In the genomic region with DNA sequence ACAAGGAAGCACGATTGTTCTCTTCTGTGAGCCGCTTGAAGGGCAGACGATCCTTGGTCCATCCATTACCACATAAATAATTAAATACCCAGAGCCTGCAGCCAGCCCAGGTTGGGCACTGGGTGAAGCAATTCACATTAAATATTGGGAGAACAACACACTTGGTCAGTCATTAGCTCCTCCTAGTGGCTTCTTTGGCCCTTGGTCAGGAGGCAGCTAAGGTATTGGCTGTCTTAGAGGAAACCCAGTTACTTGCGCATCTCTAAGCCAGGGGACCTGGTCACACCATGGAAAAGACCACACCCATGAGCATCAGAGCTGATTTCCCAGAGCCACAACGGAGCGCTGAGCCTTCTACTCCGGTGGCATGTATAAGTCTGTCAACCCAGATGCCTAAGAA, we compare ENCODE assay signal across 9 mouse cellular contexts.
DNase-seq lines count a peak whose midpoint lies in the region; ATAC-seq and TF ChIP-seq lines count a peak whose summit lies in the region.
"Had no signal": no experiment of that assay in that cellular context is flagged by ENCODE, and none has a peak within 500 bp of the region (broad histone marks: within the 10 kb centered on the region; RNA-seq: fewer than 3 reads in every experiment).

No protein-coding gene starts in this region.

- no peak for TF ChIP-seq POLR2A in small intestine, adult 2 months (IDR thresholded peaks at IDR 0.05; ENCODE audit: low read depth, low read length)

- no peak overlapping the region for H3K9ac ChIP-seq in heart, embryonic 12.5 days

- H3K9me3 ChIP-seq in heart, embryonic 12.5 days (replicated peaks): no peaks in the 10 kb centered on the region
- no peaks in the 10 kb centered on the region for H3K9me3 ChIP-seq in limb, embryonic 10.5 days (replicated peaks)
- H3K9me3 ChIP-seq: heart, embryonic 13.5 days had no signal

- H3K4me3 ChIP-seq in layer of hippocampus, adult 2 months: no peak overlapping the region
- no peak overlapping the region for H3K4me3 ChIP-seq in heart, embryonic 12.5 days
- H3K4me3 ChIP-seq in limb, embryonic 10.5 days: no peak overlapping the region
- no peak overlapping the region for H3K4me3 ChIP-seq in small intestine, adult 2 months (ENCODE audit: low read depth, low read length)
- H3K4me3 ChIP-seq: heart, embryonic 13.5 days had no signal

- no peak overlapping the region for H3K4me2 ChIP-seq in heart, embryonic 12.5 days

- no peaks in the 10 kb centered on the region for H3K27me3 ChIP-seq in heart, embryonic 12.5 days (replicated peaks)
- H3K27me3 ChIP-seq in limb, embryonic 10.5 days (ENCODE audit: low read depth, poor library complexity, severe bottlenecking): 0 out of 2 replicates have a peak, but pooled peaks cover 4% of the 10 kb centered on the region
- no peaks in the 10 kb centered on the region for H3K27me3 ChIP-seq in small intestine, adult 2 months (ENCODE audit: control insufficient read depth, insufficient read depth, low read length)

- TF ChIP-seq CTCF in layer of hippocampus, adult 2 months (conservative IDR thresholded peaks at IDR 0.05): peak; percentile 65
- peak; percentile 40; the same call in 1 of the 2 replicates for TF ChIP-seq CTCF in small intestine, adult 2 months (IDR thresholded peaks at IDR 0.05; ENCODE audit: extremely low read depth, insufficient read length, insufficient replicate concordance, low read depth, low read length)

- no peak for DNase-seq in layer of hippocampus, adult 2 months (ENCODE audit: low spot score in 2 of 2)
- no peak for DNase-seq in layer of hippocampus, adult 11-12 months (ENCODE audit: low spot score)
- peak; percentile 57 for DNase-seq in brain, adult 2 months (ENCODE audit: low read depth, low spot score)
- DNase-seq in limb, embryonic 10.5 days (ENCODE audit: low spot score): peak; percentile 38
- DNase-seq in thymus, postnatal 10 days (ENCODE audit: low spot score in 2 of 2): no peak
- DNase-seq in spleen, postnatal 4 days (ENCODE audit: low spot score in 2 of 2): no peak

- H3K27ac ChIP-seq in layer of hippocampus, adult 2 months: no peak overlapping the region
- H3K27ac ChIP-seq in heart, embryonic 12.5 days (ENCODE audit: poor library complexity, severe bottlenecking): peak overlapping the region; percentile 71
- H3K27ac ChIP-seq in limb, embryonic 10.5 days: no peak overlapping the region
- no peak overlapping the region for H3K27ac ChIP-seq in small intestine, adult 2 months (ENCODE audit: insufficient read depth, low read depth, low read length)

- no peaks in the 10 kb centered on the region for H3K36me3 ChIP-seq in heart, embryonic 12.5 days
- no peaks in the 10 kb centered on the region for H3K36me3 ChIP-seq in limb, embryonic 10.5 days
- no peaks in the 10 kb centered on the region for H3K36me3 ChIP-seq in small intestine, adult 2 months (ENCODE audit: control insufficient read depth, insufficient read depth, low read length)
- H3K36me3 ChIP-seq: heart, embryonic 13.5 days had no signal

- WGBS in heart, embryonic 12.5 days: 47% methylated on average over 7 of the region's 7 CpGs
- 55% methylated on average over 7 of the region's 7 CpGs for whole genome bisulfite sequencing in limb, embryonic 10.5 days
- WGBS in small intestine, adult 2 months: 65% methylated on average over 7 of the region's 7 CpGs

- no peak; the same call in 1 of the 2 replicates for ATAC-seq in heart, embryonic 12.5 days (ENCODE audit: insufficient number of reproducible peaks, low FRiP score)

- peaks cover 29% of the 10 kb centered on the region for H3K4me1 ChIP-seq in heart, embryonic 12.5 days (replicated peaks)
- H3K4me1 ChIP-seq in limb, embryonic 10.5 days: peaks cover 35% of the 10 kb centered on the region
- H3K4me1 ChIP-seq in small intestine, adult 2 months (ENCODE audit: control insufficient read depth, insufficient read depth, insufficient read length, low read length): no peaks in the 10 kb centered on the region

Comparison
In these comparisons a context has a peak if more than half of its experiments do, and no peak if none do; other contexts are left out.
1. DNase-seq: peak in brain, adult 2 months (single experiment) and limb, embryonic 10.5 days (single experiment); none in layer of hippocampus, adult 2 months (0 of 2), layer of hippocampus, adult 11-12 months (single experiment), thymus, postnatal 10 days (0 of 2) and spleen, postnatal 4 days (0 of 2).